Mouse (Mus musculus) gastrocnemius, postnatal 10 days (tissue): Measurements from ENCODE around the gene Gm9376. TPM values are rescaled to one million over a fixed set of nuclear protein-coding genes. Genes with fewer than 3 reads are reported as not detected.

Source experiments
- DNase-seq: peaks from one replicate; pipeline ENCODE4 v3.0.0; 2021; ENCODE audit warnings: mixed read lengths
- microRNA-seq, 2 experiments: library from miRNA; unstranded; fragments of <30 nt; microRNA quantifications; one replicate each; pipeline ENCODE4 v1.2.0; 2021
- total RNA-seq, 2 experiments: library from RNA; stranded (reverse); gene quantifications; 2 replicates each; pipeline ENCODE4 v1.2.3; 2021

The Gm9376 gene
- total RNA-seq, 2 experiments from 2014 or later = not detected

- DNase-seq = no peak
Measured at GRCm38 (mm10) chr14:118282272-118282671, 15.5 kb downstream of the Gm9376 start.

GRCm38 (mm10) chr14:118282917-118283316 is 16.2 kb downstream of the Gm9376 start:
- no peak for DNase-seq

- no peak for DNase-seq
Measured at GRCm38 (mm10) chr14:118286096-118286495, 19.3 kb downstream of the Gm9376 start.

GRCm38 (mm10) chr14:118289133-118289532 is 22.4 kb downstream of the Gm9376 start:
- DNase-seq = no peak

- DNase-seq = no peak
Measured at GRCm38 (mm10) chr14:118290009-118290408, 23.2 kb downstream of the Gm9376 start.

GRCm38 (mm10) chr14:118302606-118303005 is 35.8 kb downstream of the Gm9376 start:
- DNase-seq = no peak

- DNase-seq = no peak
Measured at GRCm38 (mm10) chr14:118304560-118304959, 37.8 kb downstream of the Gm9376 start.

- DNase-seq = no peak
Measured at GRCm38 (mm10) chr14:118305951-118306350, 39.2 kb downstream of the Gm9376 start.

GRCm38 (mm10) chr14:118307060-118307459 is 40.3 kb downstream of the Gm9376 start:
- DNase-seq = no peak

GRCm38 (mm10) chr14:118311703-118312102 is 44.9 kb downstream of the Gm9376 start:
- DNase-seq = no peak

GRCm38 (mm10) chr14:118312664-118313063 is 45.9 kb downstream of the Gm9376 start:
- no peak for DNase-seq

- no peak for DNase-seq
Measured at GRCm38 (mm10) chr14:118313931-118314330, 47.2 kb downstream of the Gm9376 start.

- no peak for DNase-seq
Measured at GRCm38 (mm10) chr14:118317260-118317659, 50.5 kb downstream of the Gm9376 start.

Small RNAs within 50 kb of the gene (microRNA-seq; reads per million reads assigned to microRNA genes)
- gene Mir6241 = 0 reads per million in 2 experiments

Other genes starting within 250 kb of the Gm9376 start
- 1 to 10 TPM; 1.3 to 2.0 TPM for gene Dct, start 214.7 kb upstream of the Gm9376 start, total RNA-seq
- gene Tgds, start 134.2 kb upstream of the Gm9376 start, total RNA-seq = 10 to 100 TPM in 1 of 2 experiments, 1 to 10 TPM in 1; 9.7 to 12.6 TPM
- 10 to 100 TPM; 33.2 TPM for gene Gpr180, start 129.8 kb upstream of the Gm9376 start, total RNA-seq
- not detected for gene Sox21, start 29.9 kb upstream of the Gm9376 start, total RNA-seq